Mouse (Mus musculus) embryonic fibroblast, embryonic 13.5 days (primary cell): ENCODE data around the gene Zfp746.

Experiments used
- CTCF ChIP-seq: IDR thresholded peaks from 2 replicates; pipeline ENCODE4 v1.5.1; 2011; ENCODE audit warnings: mild to moderate bottlenecking, control low read depth, low read length, moderate library complexity, borderline replicate concordance; ENCODE audit not compliant: insufficient read depth
- POLR2A ChIP-seq: IDR thresholded peaks from 2 replicates; pipeline ENCODE4 v1.6.1; 2011; ENCODE audit warnings: low read depth, mild to moderate bottlenecking, control low read depth, low read length, moderate library complexity

DNA sequence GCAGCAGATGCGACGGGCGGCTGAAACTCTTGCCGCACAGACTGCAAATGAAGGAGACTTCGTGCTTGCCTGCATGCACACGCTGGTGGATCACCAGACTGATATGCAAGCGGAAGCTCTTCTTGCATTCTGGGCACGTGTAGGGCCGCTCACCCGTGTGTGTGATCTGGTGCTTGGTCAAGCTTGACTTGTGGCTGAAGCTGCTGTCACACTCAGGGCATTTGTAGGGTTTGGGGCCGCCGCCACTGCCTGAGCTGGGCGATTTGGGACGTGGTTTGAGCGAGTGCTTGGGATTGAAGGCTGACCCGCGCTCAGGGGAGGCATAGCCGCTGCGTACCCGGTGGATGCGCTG lies 61.4 kb downstream of the Zfp746 start:
- TF ChIP-seq CTCF (no peak), POLR2A (no peak)
